Mouse (Mus musculus): ENCODE measurements around the gene Shld2.
A peak's percentile ranks its signal among the peaks of the same experiment; 100 is the strongest.

Shld2 gene

GRCm38 (mm10) chr14:34220426-34220825 lies 89.9 kb downstream of the Shld2 start:
- DNase-seq (ENCODE audit: low spot score) = no peak

GRCm38 (mm10) chr14:34219786-34220198 lies 90.5 kb downstream of the Shld2 start:
- DNase-seq (ENCODE audit: low spot score) = peak; percentile 15

- DNase-seq (ENCODE audit: low spot score) = no peak
Observed at GRCm38 (mm10) chr14:34219295-34219694, 91.0 kb downstream of the Shld2 start, which contains the start of gene Syt15. TSS of gene Syt15 (plus strand) at chr14:34219595.

- DNase-seq (ENCODE audit: low spot score) = peak; percentile 17
Observed at GRCm38 (mm10) chr14:34215451-34216127, 94.7 kb downstream of the Shld2 start.

GRCm38 (mm10) chr14:34209942-34210341 lies 100.4 kb downstream of the Shld2 start:
- no peak for DNase-seq (ENCODE audit: low spot score)

GRCm38 (mm10) chr14:34209080-34209479 lies 101.2 kb downstream of the Shld2 start:
- no peak for DNase-seq (ENCODE audit: low spot score)

- DNase-seq (ENCODE audit: low spot score) = peak; percentile 73
Observed at GRCm38 (mm10) chr14:34208651-34209050, 101.6 kb downstream of the Shld2 start.

GRCm38 (mm10) chr14:34207996-34208395 lies 102.3 kb downstream of the Shld2 start:
- no peak for DNase-seq (ENCODE audit: low spot score)

- peak; percentile 45 for DNase-seq (ENCODE audit: low spot score)
Observed at GRCm38 (mm10) chr14:34201231-34202035, 108.9 kb downstream of the Shld2 start, which contains the start of gene Gprin2. TSS of gene Gprin2 (minus strand) at chr14:34201653.

- DNase-seq (ENCODE audit: low spot score) = peak; percentile 58
Observed at GRCm38 (mm10) chr14:34200738-34201230, 109.5 kb downstream of the Shld2 start.

GRCm38 (mm10) chr14:34196706-34197105 lies 113.6 kb downstream of the Shld2 start:
- no peak for DNase-seq (ENCODE audit: low spot score)

GRCm38 (mm10) chr14:34195466-34195865 lies 114.8 kb downstream of the Shld2 start:
- no peak for DNase-seq (ENCODE audit: low spot score)

- DNase-seq (ENCODE audit: low spot score) = no peak
Observed at GRCm38 (mm10) chr14:34193879-34194278, 116.4 kb downstream of the Shld2 start.

GRCm38 (mm10) chr14:34190361-34190760 lies 119.9 kb downstream of the Shld2 start:
- DNase-seq (ENCODE audit: low spot score) = peak; percentile 18

- peak; percentile 61 for DNase-seq (ENCODE audit: low spot score)
Observed at GRCm38 (mm10) chr14:34188629-34189028, 121.7 kb downstream of the Shld2 start.
